Mouse (Mus musculus) MEL (cell line): ENCODE measurements around the gene Cyp51.
"Not testable (repeated sequence)": the region's sequence is repeated elsewhere in the genome, so short reads cannot be mapped to it uniquely, and the experiment has no call there.

Experiments
- BHLHE40 ChIP-seq: IDR thresholded peaks from 2 replicates; pipeline ENCODE4 v1.6.1; 2012; ENCODE audit warnings: low read depth, mild to moderate bottlenecking, inconsistent platforms, low read length, improper control_type of control experiment, borderline replicate concordance
- CTCF ChIP-seq, 3 experiments: IDR thresholded peaks in 2 of 3; conservative IDR thresholded peaks in 1 of 3; 2 replicates each; pipeline ENCODE4 v1.5.1; 2011 to 2012; ENCODE audit warnings: low read length in 3 of 3, low read depth in 2 of 3, mild to moderate bottlenecking in 2 of 3, improper control_type of control experiment in 1 of 3, inconsistent platforms in 1 of 3, mixed read lengths in 1 of 3, moderate library complexity in 1 of 3; ENCODE audit not compliant: control insufficient read depth in 1 of 3, insufficient read depth in 1 of 3, poor library complexity in 1 of 3, severe bottlenecking in 1 of 3
- ELF1 ChIP-seq: IDR thresholded peaks from 2 replicates; pipeline ENCODE4 v1.6.1; 2014; ENCODE audit warnings: low read depth, mild to moderate bottlenecking, inconsistent platforms, low read length, improper control_type of control experiment, moderate library complexity
- EP300 ChIP-seq, 2 experiments: IDR thresholded peaks; 2 replicates each; pipeline ENCODE4 v1.6.1; 2011; ENCODE audit warnings: improper control_type of control experiment in 2 of 2, low read length in 2 of 2, low read depth in 1 of 2, mild to moderate bottlenecking in 1 of 2
- ETS1 ChIP-seq: IDR thresholded peaks from 2 replicates; pipeline ENCODE4 v1.6.1; 2012; ENCODE audit warnings: low read depth, mild to moderate bottlenecking, inconsistent platforms, low read length, improper control_type of control experiment, moderate library complexity
- HCFC1 ChIP-seq: IDR thresholded peaks from 2 replicates; pipeline ENCODE4 v1.6.1; 2012; ENCODE audit warnings: low read depth, mild to moderate bottlenecking, inconsistent platforms, low read length, improper control_type of control experiment, moderate library complexity
- KAT2A ChIP-seq: conservative IDR thresholded peaks from 2 replicates; pipeline ENCODE4 v1.6.1; 2012; ENCODE audit warnings: low read depth, low read length, improper control_type of control experiment, inconsistent platforms
- MAX ChIP-seq: IDR thresholded peaks from 2 replicates; pipeline ENCODE4 v1.6.1; 2011; ENCODE audit warnings: low read length, improper control_type of control experiment
- MEF2A ChIP-seq: IDR thresholded peaks from 2 replicates; pipeline ENCODE4 v1.6.1; 2014; ENCODE audit warnings: low read depth, mild to moderate bottlenecking, inconsistent platforms, low read length, improper control_type of control experiment; ENCODE audit not compliant: poor library complexity, insufficient replicate concordance, severe bottlenecking; ENCODE audit errors: extremely low read depth
- MXI1 ChIP-seq: IDR thresholded peaks from 2 replicates; pipeline ENCODE4 v1.6.1; 2011; ENCODE audit warnings: mild to moderate bottlenecking, low read depth, low read length, improper control_type of control experiment
- POLR2A ChIP-seq, 2 experiments: IDR thresholded peaks; 2 replicates each; pipeline ENCODE4 v1.6.1; 2011 to 2012; ENCODE audit warnings: low read length in 2 of 2, mild to moderate bottlenecking in 2 of 2, control low read depth in 1 of 2, improper control_type of control experiment in 1 of 2, low read depth in 1 of 2, moderate library complexity in 1 of 2; ENCODE audit not compliant: control insufficient read depth in 1 of 2, insufficient read depth in 1 of 2, poor library complexity in 1 of 2
- RCOR1 ChIP-seq: IDR thresholded peaks from 2 replicates; pipeline ENCODE4 v1.6.1; 2012; ENCODE audit warnings: low read depth, mild to moderate bottlenecking, inconsistent platforms, low read length, improper control_type of control experiment
- SIN3A ChIP-seq: IDR thresholded peaks from 2 replicates; pipeline ENCODE4 v1.6.1; 2012; ENCODE audit warnings: low read length, improper control_type of control experiment, inconsistent platforms
- ZMIZ1 ChIP-seq: IDR thresholded peaks from 2 replicates; pipeline ENCODE4 v1.6.1; 2012; ENCODE audit warnings: low read depth, mild to moderate bottlenecking, inconsistent platforms, low read length, improper control_type of control experiment, moderate library complexity

DNA sequence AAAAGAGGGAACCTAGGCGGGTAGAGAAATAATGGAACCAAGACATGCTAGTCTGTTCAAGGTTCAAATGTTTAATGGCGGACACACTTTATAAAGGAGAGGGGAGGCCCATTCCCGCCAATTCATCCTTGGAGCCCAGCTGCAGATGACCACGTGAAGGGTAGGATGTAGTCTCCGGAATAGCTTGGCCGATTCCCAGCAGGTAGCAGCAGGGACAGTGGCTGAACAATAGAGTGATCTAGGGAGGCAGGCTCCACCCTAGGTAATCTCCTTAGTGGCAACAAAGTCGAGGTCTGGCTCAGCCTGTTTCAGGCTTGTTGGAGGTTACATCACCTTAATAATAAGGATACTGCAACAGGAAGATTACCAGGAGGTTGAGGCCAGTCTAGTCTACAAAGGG lies 2.5 kb upstream of the Cyp51 start:
- not testable (repeated sequence) for TF ChIP-seq EP300 (IDR thresholded peaks at IDR 0.05; ENCODE audit: low read depth in 1 of 2, low read length in 2 of 2); CTCF (IDR thresholded peaks at IDR 0.05 in 2 of 3, conservative IDR thresholded peaks at IDR 0.05 in 1 of 3; ENCODE audit: control insufficient read depth in 1 of 3, insufficient read depth in 1 of 3, low read depth in 2 of 3, low read length in 3 of 3, poor library complexity in 1 of 3, severe bottlenecking in 1 of 3); RCOR1; POLR2A (IDR thresholded peaks at IDR 0.05; ENCODE audit: control insufficient read depth in 1 of 2, insufficient read depth in 1 of 2, low read depth in 1 of 2, low read length in 2 of 2, poor library complexity in 1 of 2); MEF2A; ZMIZ1; BHLHE40; ETS1; MXI1; HCFC1; MAX; ELF1; KAT2A; SIN3A
